Mouse (Mus musculus): ENCODE data around the gene Myo18a. TPM values are rescaled to one million over a fixed set of nuclear protein-coding genes. Genes with fewer than 3 reads are reported as not detected.

Myo18a gene
- total RNA-seq, 2 experiments from 2014 or later: 228 to 270 TPM

- DNase-seq: no peak
Measured at GRCm38 (mm10) chr11:77872236-77872635, 109.2 kb downstream of the Myo18a start.

GRCm38 (mm10) chr11:77872685-77873084, 109.6 kb downstream of the Myo18a start:
- no peak for DNase-seq

- DNase-seq: no peak
Measured at GRCm38 (mm10) chr11:77873116-77873515, 110.1 kb downstream of the Myo18a start.

GRCm38 (mm10) chr11:77874685-77875231, 111.7 kb downstream of the Myo18a start:
- DNase-seq: no peak

GRCm38 (mm10) chr11:77875269-77875668, 112.2 kb downstream of the Myo18a start:
- no peak for DNase-seq

- peak; percentile 38 to 48 for DNase-seq
Measured at GRCm38 (mm10) chr11:77875847-77876759, 113.1 kb downstream of the Myo18a start.

- DNase-seq: no peak
Measured at GRCm38 (mm10) chr11:77876760-77877148, 113.7 kb downstream of the Myo18a start.

GRCm38 (mm10) chr11:77884524-77885245, 121.6 kb downstream of the Myo18a start:
- DNase-seq: no peak

GRCm38 (mm10) chr11:77885246-77885575, 122.2 kb downstream of the Myo18a start:
- DNase-seq: no peak

GRCm38 (mm10) chr11:77887373-77887960, 124.4 kb downstream of the Myo18a start:
- no peak for DNase-seq

- DNase-seq: no peak
Measured at GRCm38 (mm10) chr11:77888846-77889245, 125.8 kb downstream of the Myo18a start.

- DNase-seq: no peak
Measured at GRCm38 (mm10) chr11:77889484-77889883, 126.4 kb downstream of the Myo18a start.

GRCm38 (mm10) chr11:77890648-77891258, 127.7 kb downstream of the Myo18a start:
- DNase-seq: no peak

GRCm38 (mm10) chr11:77892883-77893282, 129.8 kb downstream of the Myo18a start:
- DNase-seq: no peak

GRCm38 (mm10) chr11:77893283-77893682, 130.2 kb downstream of the Myo18a start:
- no peak for DNase-seq

GRCm38 (mm10) chr11:77893787-77894718, 131.0 kb downstream of the Myo18a start, which contains the start of gene Pipox:
Gene Pipox, minus strand, starts transcription at chr11:77894096.
- peak; percentile 86 for DNase-seq

- no peak for DNase-seq
Measured at GRCm38 (mm10) chr11:77894967-77895366, 131.9 kb downstream of the Myo18a start.

GRCm38 (mm10) chr11:77896011-77896410, 133.0 kb downstream of the Myo18a start:
- DNase-seq: no peak

- DNase-seq: no peak
Measured at GRCm38 (mm10) chr11:77896480-77896819, 133.4 kb downstream of the Myo18a start.

- DNase-seq: peak in 1 of 2 experiments; percentile 34
Measured at GRCm38 (mm10) chr11:77896820-77897805, 134.1 kb downstream of the Myo18a start.
